Mouse (Mus musculus): Measurements from ENCODE around the gene R3hdm4.

R3hdm4 gene

GRCm38 (mm10) chr10:79920958-79921535 lies at the start of gene R3hdm4:
R3hdm4 (minus strand) TSS chr10:79921208.
- in situ Hi-C loops (cut with MboI; ENCODE audit: unreplicated experiment in 2 of 2), result loop anchor here (5.0 kb wide), 3 partner anchors 36 to 89 kb away; no protein-coding TSS in a partner anchor

- in situ Hi-C loops (cut with MboI; ENCODE audit: unreplicated experiment in 2 of 2), result loop anchor here in 1 of 2 experiments (25.0 kb wide), 1 partner anchor 292 kb away; the partner anchor contains the start of genes Dazap1 and Gamt
These were observed 49.6 kb upstream of the R3hdm4 start, which contains the start of gene Grin3b for GRCm38 (mm10) chr10:79970415-79971182. Grin3b (plus strand) TSS chr10:79970715.

- in situ Hi-C loops (cut with MboI; ENCODE audit: unreplicated experiment in 2 of 2), result loop anchor here (5.0 to 25.0 kb wide), 2 partner anchors 87 to 293 kb away; partner anchors contain the start of genes Dazap1 (in 1 of the 2) and Gamt (in 1 of the 2)
These were observed 48.1 kb upstream of the R3hdm4 start for GRCm38 (mm10) chr10:79969124-79969568.

DNA sequence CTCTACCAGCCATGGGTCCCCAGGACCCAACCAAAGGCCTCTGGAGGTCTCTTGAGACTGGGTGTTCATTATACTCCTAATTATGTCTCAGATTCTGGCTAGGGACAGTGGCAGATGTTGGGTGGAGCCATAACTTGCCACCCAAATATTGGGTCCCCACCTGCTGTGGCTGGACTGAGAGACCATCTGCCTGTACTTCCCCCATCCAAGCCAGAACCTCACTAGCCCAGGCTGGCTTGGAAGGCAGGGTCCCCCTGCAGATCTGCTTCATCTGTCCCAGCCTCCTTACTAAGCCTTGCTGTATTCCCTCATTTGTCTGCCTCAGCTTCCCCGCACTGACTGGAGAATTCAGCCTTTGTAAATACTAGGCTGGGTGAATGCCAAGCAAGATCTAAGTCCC lies 47.2 kb upstream of the R3hdm4 start:
- in situ Hi-C loops (cut with MboI; ENCODE audit: unreplicated experiment in 2 of 2), result loop anchor here (5.0 to 25.0 kb wide), 2 partner anchors 86 to 294 kb away; partner anchors contain the start of genes Dazap1 (in 1 of the 2) and Gamt (in 1 of the 2)

- in situ Hi-C loops (cut with MboI; ENCODE audit: unreplicated experiment in 2 of 2), result loop anchor here (5.0 to 25.0 kb wide), 2 partner anchors 85 to 295 kb away; partner anchors contain the start of genes Dazap1 (in 1 of the 2) and Gamt (in 1 of the 2)
These were observed 45.9 kb upstream of the R3hdm4 start for GRCm38 (mm10) chr10:79966886-79967400.

GRCm38 (mm10) chr10:79965325-79965724 lies 44.3 kb upstream of the R3hdm4 start:
- in situ Hi-C loops (cut with MboI; ENCODE audit: unreplicated experiment in 2 of 2), result loop anchor here (5.0 to 25.0 kb wide), 2 partner anchors 83 to 297 kb away; partner anchors contain the start of genes Dazap1 (in 1 of the 2) and Gamt (in 1 of the 2)

- in situ Hi-C loops (cut with MboI; ENCODE audit: unreplicated experiment in 2 of 2), result loop anchor here (5.0 to 25.0 kb wide), 3 partner anchors 82 to 298 kb away; partner anchors contain the start of genes Cbarp (in 1 of the 2), Dazap1 (in 1 of the 2) and Gamt (in 1 of the 2)
These were observed 43.7 kb upstream of the R3hdm4 start for GRCm38 (mm10) chr10:79964727-79965126.

DNA sequence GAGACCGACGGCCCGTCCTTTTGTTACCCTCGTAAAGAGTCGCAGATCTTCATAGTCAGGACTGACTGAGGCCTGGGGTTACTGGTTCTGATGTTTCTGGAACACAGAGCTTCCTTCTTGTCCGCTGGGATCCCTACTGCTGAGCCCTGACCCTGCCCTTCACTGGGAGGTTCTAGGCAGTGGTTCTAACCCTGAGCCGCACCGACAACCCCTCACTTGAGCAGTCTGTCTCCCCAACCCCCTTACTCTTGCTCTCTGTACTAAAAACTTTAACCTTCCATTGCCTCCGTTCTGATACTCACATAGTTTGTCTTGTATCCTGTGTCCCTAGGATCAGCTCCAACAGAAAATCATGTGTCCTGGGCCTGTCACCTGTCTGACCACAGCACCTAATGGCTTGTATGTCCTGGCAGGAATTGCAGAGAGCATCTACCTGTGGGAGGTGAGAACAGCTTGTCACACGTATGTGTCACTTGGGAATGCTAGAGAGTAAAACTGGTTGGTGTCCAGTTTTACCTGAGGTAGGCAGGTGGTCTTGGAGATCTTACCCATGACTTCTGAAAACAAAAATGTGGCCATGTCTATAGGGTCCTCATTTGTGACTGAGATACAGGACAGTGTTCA lies 39.8 kb upstream of the R3hdm4 start:
- in situ Hi-C loops (cut with MboI; ENCODE audit: unreplicated experiment in 2 of 2), result loop anchor here in 1 of 2 experiments (5.0 to 25.0 kb wide), 2 partner anchors 182 to 302 kb away; partner anchors contain the start of genes Cbarp, Dazap1 and Gamt

GRCm38 (mm10) chr10:79959847-79960601 lies 39.0 kb upstream of the R3hdm4 start, which contains the start of gene Wdr18:
Wdr18 (plus strand) TSS chr10:79960152.
- in situ Hi-C loops (cut with MboI; ENCODE audit: unreplicated experiment in 2 of 2), result loop anchor here (5.0 to 25.0 kb wide), 5 partner anchors 38 to 302 kb away; partner anchors contain the start of genes R3hdm4 (in 2 of the 2), Cbarp (in 1 of the 2), Cfd (in 1 of the 2) and Dazap1 (in 1 of the 2)

DNA sequence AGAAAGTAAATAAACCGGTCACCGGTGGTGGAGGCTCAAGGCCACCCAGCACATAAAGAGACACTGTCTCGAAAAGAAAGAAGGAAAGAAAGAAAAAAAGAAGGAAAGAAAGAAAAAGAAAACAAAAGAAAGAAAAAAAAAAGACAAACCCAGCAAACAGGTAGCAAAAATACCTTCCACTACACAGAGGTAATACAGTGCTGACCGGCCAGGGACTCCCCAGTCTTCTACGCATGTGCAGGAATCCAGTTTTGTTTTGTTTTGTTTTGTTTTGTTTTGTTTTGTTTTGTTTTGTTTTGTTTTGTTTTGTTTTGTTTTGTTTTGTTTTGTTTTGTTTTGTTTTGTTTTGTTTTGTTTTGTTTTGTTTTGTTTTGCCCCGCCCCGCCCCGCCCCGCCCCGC lies 38.4 kb upstream of the R3hdm4 start:
- in situ Hi-C loops (cut with MboI; ENCODE audit: unreplicated experiment in 2 of 2), result loop anchor here (5.0 to 25.0 kb wide), 4 partner anchors 37 to 303 kb away; partner anchors contain the start of genes R3hdm4 (in 2 of the 2), Cfd (in 1 of the 2), Dazap1 (in 1 of the 2) and Gamt (in 1 of the 2)

- in situ Hi-C loops (cut with MboI; ENCODE audit: unreplicated experiment in 2 of 2), result loop anchor here (5.0 to 25.0 kb wide), 4 partner anchors 36 to 304 kb away; partner anchors contain the start of genes R3hdm4 (in 2 of the 2), Cfd (in 1 of the 2), Dazap1 (in 1 of the 2) and Gamt (in 1 of the 2)
These were observed 37.3 kb upstream of the R3hdm4 start for GRCm38 (mm10) chr10:79958140-79958816.

DNA sequence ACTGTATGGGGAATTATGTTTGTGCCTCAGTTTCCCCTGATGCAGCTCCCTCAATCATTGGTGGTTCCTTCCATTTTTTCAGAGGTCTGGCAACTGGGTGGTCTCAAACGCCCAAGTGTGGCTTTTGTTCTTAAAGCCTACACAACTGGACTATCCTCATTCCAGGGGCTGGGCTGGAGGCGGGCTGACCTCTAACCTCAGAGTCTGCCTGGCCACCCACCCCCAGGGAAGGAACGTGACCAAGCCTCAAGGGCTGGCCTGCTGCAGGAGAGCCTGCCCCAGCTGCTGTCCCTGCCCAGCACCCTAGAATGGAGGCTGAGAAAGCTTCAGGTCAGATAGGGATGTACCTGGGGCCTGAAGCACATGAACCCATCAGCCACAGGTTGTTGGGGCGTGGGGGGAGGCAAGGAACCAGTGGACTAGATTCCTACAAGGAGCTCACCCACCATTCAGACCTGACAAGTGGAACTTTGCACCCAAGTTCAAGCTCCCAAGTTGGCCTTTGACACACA lies 35.7 kb upstream of the R3hdm4 start:
- in situ Hi-C loops (cut with MboI; ENCODE audit: unreplicated experiment in 2 of 2), result loop anchor here (5.0 to 25.0 kb wide), 4 partner anchors 34 to 306 kb away; partner anchors contain the start of genes R3hdm4 (in 2 of the 2), Cfd (in 1 of the 2), Dazap1 (in 1 of the 2) and Gamt (in 1 of the 2)

- in situ Hi-C loops (cut with MboI; ENCODE audit: unreplicated experiment in 2 of 2), result loop anchor here (5.0 to 25.0 kb wide), 4 partner anchors 33 to 307 kb away; partner anchors contain the start of genes R3hdm4 (in 2 of the 2), Cfd (in 1 of the 2), Dazap1 (in 1 of the 2) and Gamt (in 1 of the 2)
These were observed 34.7 kb upstream of the R3hdm4 start for GRCm38 (mm10) chr10:79955691-79956090.

GRCm38 (mm10) chr10:79953946-79954345 lies 32.9 kb upstream of the R3hdm4 start:
- in situ Hi-C loops (cut with MboI; ENCODE audit: unreplicated experiment in 2 of 2), result loop anchor here (5.0 to 25.0 kb wide), 2 partner anchors 122 to 308 kb away; partner anchors contain the start of genes Dazap1 (in 1 of the 2) and Gamt (in 1 of the 2)

GRCm38 (mm10) chr10:79950661-79951060 lies 29.7 kb upstream of the R3hdm4 start:
- in situ Hi-C loops (cut with MboI; ENCODE audit: unreplicated experiment in 2 of 2), result loop anchor here (5.0 to 25.0 kb wide), 2 partner anchors 118 to 312 kb away; partner anchors contain the start of genes Dazap1 (in 1 of the 2) and Gamt (in 1 of the 2)

DNA sequence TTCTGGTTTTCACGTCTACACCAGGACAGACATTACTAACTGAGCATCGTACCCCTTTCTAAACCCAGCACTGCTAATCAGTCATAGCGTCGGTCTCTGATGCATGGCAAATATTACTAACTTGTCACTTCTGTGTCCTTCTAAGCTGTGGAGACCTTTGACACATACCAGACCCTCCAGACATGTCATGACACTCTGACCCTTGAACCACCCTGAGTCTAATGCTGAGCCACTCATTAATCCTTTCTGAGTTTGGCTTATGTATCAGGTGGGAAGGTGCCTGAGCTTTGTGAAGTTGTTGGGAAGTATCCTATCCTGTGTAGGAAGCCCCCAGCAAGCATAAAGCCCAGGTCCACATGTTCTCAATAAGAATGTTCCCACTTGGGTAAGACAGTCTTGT lies 28.9 kb upstream of the R3hdm4 start:
- in situ Hi-C loops (cut with MboI; ENCODE audit: unreplicated experiment in 2 of 2), result loop anchor here (5.0 to 25.0 kb wide), 2 partner anchors 118 to 312 kb away; partner anchors contain the start of genes Dazap1 (in 1 of the 2) and Gamt (in 1 of the 2)

DNA sequence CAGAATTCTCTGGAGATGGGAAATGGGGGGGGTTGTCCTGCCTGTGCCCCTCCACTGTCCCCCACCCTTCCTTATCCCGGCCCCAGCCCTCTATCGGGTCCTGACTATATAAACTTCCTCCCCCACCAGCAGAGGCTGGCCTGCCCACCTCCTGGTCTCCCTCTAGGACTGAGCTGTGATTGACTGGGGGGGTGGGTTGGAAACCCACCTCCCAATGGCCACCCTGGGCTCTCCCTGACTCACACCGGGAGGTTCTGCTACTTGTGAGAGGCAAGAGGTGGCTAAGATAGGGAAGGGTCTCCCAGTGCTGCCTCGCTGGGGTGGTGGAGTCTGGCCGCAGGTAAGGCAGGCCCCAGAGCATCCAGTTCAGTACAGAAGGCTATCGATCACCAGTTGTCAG lies 26.5 kb upstream of the R3hdm4 start:
- in situ Hi-C loops (cut with MboI; ENCODE audit: unreplicated experiment in 2 of 2), result no loop called here

All from v-Abl transformed pro-B cells (cell line).